Mouse (Mus musculus): ENCODE measurements around the gene Zfp704.

The Zfp704 gene

DNA sequence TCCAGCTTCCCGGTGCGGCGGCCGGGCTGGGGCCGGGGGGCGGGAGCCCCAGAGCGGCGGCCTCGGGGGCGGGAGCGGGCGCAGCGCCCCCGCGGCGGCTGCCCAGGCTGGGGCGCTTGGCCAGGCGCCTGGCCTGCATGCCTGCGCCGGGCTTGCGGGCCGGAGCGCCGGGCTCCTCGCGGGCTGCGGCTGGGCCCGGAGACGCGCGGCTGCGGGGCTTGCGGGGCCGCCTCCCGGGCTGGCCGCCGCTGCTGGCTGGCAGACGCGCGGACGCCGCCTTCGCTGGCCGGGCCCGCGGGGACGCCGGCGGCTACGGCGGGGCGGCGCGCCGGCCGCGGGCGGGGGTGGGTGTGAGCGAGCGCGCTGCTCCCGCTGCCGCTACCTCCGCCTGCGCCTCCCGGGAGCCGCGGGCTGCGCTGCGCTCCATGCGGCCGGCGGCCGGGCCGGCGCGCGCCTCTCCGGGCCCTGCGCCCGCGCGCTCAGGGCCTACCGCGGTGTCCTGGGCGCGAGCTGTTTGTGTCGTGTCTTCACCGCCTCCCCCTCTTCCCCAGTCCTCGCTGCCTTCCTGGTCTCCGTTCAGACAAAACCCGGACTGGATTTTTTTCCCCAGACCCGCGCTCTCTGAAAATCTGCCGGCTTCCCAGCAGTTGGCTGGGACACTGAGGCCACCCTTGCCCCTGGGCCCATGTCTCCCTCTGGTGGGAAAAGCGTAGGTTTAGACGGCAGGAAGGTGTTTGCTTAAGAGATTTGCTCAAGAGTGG is at the start of gene Zfp704:
Gene Zfp704, minus strand, starts transcription at position 505 of the 761 bp plus-strand sequence.
- peak; percentile 81 for DNase-seq

DNA sequence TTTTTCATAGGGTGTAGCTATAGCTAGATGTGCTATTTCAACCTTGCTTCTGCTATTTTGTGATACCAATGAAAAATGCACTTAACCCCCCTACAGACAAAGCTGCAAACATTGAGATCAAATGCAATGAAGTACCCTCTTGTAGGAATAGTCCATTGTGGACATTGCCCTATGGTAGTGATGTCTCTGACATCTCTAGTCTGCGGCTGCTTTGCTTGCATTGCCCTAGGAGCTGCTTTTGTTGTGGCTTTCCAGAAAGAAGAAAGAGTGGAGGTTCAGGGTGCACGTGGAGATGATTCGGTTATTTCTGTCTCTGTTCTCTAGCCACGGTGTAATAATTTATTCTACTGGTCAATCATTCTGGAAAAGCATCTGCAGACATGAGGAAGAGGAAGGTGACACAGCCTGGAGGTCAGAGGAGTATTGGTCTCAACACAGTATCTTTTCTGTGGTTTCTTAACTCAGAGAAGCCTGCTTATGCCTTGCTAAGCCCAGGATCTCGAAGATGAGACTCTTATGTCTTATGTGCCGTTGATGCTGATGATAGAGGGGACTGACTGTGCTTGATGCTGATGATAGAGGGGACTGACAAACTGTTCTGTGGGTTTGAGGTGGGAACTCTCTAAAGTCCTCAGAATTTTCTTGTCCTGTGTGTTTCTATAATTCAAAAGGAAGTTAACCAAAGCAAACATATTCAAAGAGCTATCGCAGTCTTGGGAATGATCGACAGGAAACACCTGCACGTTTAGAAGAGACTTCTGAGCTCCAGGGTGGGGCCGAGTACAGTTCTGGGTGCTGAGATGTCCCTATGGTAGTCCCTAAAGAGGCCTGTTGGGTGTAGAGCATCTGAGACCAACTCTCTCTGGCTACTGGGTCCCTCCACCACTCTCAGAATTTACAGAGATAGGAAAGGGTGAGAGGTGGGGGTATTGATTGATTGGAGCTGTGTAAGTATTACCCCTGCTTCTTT is 23.4 kb upstream of the Zfp704 start:
- no peak for DNase-seq

DNA sequence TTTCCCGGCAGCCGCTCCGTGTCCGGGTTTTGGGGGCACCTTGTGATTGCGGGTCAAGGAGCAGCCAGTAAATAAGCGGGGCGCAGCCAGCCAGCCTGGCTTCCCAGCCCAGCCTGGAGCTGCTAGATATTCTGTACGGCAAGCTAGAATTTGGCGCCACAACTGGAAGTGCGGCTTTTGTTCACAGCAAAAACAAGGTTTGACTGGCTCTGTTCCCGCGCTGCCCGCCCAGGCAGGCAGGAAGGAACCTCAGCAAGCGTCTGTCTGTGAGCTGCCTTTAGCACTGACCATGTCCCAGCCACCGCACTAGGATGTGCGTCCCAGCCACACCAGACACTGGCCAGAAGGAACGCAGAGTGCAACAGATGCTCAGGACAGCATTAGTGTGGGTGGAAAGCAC is 20.1 kb upstream of the Zfp704 start:
- peak; percentile 41 for DNase-seq

DNA sequence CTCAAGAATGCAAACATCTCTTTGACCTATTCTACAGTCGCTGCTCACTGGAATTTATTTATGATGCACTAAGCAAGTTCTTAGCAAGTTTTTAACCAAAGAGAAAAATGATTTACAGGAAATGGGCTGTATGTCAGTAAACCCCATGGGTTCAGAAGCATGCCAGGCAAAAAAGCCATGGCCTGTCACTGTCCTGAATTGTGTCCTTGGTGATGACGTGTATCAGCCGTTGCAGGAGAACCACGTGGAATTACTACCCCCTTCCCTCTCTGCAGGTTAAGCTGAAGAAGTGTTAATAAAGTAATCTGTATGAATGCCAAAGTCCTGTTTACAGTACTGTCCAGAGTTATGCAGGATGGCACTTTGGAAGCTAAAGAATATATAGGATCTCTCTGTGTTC is 18.2 kb upstream of the Zfp704 start:
- no peak for DNase-seq

DNA sequence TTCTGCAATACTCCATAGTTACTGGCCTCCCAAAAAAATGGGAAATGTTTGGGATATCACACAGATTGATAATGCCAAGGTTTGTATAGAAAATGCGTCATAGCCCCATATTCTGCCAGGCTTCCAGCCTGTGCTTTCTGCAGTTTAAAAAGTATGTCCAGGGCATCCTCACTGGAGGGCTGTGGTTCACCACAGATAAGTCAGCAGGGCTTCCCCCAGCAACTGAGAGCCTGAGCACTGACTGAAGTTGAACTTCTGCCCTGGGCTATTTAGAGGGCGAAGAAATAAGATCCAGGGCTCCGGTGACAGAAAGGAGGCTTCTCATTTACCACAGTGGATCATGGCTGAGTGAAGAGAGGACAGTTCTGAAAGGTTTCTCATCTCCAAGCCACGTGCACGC is 16.3 kb upstream of the Zfp704 start:
- DNase-seq: no peak

DNA sequence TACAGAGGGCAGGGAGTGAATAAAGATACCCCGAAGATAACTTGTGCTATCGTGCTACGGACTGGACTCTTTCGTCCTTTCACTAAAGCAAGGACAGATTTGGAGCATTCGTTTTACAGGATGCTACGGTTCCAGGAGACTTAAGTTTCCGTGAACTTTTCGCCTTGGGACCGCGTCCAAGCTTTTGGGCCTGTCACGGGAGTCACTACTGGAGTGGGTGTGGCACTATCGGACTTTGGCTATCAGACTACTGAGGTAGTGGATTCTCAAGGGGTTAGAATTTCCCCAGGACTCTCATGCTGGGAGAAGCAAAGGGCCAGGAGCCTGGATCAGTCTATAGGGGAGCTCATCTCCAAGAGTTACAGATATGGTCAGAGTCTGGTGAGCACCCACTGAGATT is 10.7 kb upstream of the Zfp704 start:
- DNase-seq: no peak

DNA sequence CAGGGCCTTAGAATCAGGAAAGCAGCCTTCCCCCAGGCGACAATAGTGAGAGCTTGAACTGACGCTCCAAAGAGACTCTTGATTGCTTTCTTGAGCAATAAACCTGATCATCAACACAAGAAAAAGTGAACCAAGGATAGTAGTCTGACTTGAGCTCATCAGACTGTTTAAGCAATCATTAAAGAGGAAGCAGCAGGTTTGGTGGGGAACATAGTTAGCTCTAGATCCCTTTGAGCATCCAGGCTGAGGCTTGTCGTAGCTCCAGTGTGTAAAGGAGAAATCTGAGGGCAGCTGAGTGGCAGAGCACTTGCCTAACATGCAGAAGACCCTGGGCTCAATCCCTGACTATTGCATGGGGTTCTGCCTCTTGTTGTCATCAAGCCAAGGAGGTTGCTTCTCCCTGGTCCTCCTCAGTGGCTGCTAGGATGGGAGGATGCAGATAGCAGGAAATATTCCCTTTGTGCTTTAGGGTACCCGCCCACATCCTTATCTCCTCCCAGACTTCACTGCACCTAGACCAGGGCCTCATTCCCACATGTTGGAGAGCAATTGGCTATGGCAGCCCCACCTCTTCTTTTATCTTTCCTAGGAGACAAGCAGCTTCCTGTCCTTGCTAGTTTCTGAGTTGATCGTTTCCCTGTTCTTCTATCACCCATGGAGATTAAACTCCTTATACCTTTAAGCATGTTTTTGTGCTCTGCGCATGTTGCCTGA is 9.8 kb upstream of the Zfp704 start:
- no peak for DNase-seq

DNA sequence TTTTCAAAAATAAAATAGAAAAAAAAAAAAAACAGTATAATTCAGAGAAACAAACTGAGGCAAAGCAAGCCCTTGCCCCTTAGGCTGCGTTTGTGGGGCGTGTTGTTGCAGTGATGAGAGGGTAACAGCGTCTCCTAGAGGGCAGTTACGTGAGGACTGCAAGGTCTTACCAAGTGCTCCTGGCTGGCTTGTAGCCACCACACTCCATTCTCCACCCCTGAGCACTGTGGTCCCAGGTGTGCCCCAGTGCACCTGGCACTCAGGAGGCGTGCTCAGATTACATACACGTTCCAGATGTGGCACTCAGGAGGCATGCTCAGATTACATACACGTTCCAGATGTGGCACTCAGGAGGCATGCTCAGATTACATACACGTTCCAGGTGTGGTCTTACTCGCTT is 7.2 kb upstream of the Zfp704 start:
- DNase-seq: no peak

DNA sequence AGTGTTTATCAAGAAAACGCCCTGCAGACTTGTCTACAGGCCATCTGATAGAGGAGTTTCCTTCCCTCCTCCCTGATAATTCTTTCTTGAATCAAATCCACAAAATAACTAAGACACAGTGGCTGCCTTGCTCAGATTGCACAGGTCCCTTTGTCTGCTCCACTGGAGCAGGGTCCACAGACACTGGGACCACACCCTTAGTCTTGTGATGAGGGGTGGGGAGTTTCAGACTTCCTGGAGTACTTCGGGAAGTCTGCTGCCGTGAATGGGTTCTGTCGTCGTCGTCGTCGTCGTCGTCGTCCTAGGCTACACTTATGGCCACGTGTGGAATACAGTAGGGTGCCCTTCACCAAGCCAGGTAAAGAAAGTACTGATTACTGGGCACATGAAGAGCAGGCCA is 4.8 kb upstream of the Zfp704 start:
- DNase-seq: no peak

DNA sequence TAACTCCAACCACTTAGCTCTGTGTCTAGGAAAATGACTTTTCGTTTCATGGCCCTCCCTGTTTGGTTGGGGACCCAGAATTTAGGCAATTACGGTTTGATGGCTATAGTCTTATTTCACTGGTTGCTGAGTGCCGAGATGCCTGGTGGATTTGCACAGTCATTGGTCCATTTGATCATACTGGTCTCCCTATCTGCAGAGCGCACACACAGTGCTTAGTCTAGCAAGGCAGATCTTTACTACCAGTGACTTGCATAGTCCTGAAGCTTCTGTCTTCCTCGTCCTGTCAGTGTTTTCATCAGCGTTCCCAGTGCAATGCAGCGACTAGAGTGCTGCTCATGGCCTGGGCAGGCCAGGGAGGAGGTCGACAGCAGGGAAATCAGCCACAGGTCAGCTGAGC is 4.1 kb upstream of the Zfp704 start:
- DNase-seq: no peak

DNA sequence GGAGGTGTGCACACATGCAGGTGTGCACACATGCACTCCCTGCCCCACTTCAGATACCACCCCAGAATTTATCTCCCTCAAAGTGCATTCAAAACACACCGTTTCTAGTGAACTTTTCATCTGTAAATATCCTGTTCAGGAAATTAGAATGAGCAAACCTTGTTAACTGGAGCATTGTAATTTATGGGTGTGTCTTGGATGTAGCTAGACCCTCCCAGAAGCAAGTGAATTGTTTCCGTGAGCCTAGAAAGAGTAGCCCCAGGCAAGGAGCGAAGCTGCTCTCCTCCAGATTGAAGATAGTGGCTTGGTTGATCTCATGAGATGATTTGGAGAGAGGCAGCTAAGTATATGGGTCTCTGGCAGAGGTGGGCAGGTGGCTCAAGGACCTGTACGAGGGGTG is 1.3 kb upstream of the Zfp704 start:
- no peak for DNase-seq

DNA sequence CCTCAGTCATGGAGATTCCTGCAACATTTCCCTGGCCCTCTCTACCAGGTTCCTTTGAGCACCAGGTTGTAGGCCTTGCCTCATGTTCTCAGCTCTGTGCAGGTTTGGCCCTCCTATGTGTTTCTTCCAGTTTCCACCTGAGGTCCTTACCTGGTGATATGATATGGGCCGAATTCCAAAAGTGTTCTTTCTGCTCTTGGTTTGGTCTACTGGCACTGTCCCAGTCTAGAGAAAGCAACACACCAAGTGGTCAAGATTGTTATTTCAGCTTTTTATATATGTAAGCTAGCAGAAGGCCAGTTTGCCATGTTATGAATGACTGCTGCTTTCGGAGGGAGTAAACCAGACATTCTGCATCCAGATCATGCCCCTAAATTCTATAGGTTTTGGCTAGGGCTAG is 541 bp upstream of the Zfp704 start:
- no peak for DNase-seq

DNA sequence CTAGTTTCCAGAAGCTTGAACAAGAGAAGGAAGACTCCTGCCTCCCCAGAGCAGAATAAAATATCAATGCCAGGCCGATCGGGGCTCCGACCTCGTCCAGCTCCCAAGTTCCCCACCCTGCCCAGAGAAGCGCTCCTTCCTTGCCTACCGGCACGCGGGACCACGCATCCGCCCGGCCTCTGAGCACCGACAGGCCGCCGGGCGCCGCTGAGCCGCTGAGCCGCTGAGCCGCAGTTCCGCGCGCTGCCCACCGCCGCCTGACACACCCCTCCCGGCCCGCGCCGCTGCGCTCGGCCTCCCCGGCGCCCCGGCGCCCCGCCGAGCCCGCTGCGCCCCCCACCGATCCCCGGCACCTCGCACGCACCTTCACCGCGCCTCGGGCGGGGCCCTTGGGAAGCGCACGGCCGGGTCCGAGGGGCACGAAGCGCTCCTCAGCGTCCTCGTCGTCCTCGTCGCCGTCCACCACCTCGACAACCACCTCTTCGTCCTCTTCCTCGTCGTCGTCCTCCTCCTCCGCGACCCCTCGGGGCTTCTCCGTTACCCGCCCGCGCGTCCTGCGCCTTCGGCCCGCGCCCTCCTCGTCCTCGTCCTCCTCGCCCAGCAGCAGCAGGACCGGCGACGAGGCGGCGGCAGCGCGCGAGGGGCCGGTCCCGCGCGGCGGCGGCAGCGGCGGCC is 842 bp downstream of the Zfp704 start:
- DNase-seq: peak; percentile 36

DNA sequence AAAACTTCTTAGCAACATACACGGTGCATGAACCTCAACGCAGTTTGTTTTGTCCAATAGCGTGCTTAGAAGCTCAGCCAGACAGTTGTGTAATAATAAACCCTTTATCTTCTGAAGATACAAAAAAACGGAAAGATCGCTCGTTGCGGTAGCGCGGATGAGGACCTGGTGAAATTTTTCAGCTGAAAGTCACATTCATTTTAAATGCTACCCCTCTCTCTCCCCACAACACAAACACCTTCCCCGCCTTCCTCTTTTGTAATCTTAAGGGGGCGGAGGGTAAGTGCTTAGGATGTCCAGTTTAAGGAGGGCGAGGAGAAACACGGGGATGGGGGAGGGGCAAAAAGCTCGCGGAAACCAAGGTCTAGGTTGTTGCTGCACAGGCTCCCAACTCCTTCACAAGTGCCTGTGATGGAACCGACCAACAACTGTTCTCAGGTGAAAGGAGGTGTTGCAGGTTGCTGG is 1.4 kb downstream of the Zfp704 start:
- DNase-seq: peak; percentile 43

DNA sequence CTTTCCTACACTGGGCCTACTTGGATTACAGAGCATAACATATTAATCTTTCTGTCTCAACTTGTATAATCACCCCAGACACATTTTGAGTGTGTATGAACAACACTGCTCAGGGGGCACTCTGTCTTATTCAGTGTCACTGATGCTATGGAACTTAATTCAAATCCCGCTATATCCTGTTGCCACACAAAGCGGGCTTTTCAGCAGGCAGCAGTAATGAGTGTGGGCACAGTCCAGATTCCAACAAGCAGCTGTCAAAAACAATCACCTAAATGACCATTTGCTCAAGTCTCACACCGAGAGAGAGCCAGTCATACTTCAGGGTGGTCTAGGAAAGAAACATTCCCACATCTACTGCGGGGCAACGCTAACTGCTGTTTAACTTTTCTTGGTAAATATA is 2.2 kb downstream of the Zfp704 start:
- no peak for DNase-seq

DNA sequence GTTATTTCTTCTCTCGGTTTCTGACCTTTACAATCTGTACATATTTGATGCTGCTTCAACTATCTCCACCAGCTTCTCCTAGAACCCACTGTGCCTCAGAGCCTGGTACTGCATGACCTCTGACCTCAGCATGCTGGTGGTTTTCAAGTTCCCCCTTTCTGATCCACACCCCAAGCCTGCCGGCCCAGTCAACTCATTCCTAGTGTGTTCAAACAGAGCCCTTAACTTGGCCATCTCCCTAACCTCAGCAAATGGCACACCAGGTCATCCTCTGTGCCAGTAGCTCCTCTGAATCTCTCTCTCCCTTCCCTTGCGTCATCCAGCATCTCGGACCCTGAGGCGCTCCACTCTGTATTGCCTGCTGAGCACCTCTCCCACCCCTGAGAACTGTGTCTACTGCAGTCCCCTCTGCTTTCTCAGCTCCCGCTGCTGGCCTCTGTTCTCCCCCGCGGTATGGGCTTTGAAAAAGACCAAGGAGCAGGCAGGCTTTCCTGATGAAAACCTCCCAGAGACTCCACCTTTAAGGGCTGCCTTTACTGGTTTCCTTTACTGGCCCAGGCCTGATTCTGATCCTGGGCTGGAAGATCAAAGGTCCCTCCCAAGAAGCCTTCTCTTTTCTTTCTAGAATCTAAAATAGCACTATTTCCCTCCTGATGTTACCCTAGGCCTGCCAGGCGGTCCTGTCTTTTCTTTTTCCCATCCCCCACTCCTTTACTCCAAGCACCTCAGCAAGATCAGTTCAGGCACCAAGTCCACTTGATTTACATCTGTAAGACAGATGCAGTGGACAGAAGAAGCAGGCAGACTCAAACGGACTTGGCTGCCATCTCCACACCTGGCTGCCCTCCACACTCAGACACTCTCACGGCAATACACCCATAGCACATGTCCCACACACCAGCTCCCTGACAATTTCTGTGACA is 3.8 kb downstream of the Zfp704 start:
- DNase-seq: no peak

DNA sequence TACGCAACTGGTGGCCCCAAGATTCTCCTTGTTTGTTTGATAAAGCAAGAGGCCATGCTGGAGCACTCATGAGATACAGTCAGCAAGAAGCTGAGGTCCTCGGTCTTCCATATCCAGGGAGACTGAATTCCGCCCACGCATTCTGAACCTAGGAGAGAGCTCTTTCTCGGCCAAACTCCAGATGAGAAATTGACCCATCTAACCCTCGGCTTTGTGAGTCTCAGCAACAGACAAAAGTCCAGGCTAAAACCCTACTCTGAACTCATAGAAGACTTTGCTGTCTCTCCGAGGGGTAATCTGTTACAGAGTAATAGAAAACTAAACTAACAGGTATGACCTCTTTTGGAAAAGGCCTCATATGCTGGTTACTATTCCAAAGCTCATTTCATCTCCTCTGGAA is 4.9 kb downstream of the Zfp704 start:
- no peak for DNase-seq

DNA sequence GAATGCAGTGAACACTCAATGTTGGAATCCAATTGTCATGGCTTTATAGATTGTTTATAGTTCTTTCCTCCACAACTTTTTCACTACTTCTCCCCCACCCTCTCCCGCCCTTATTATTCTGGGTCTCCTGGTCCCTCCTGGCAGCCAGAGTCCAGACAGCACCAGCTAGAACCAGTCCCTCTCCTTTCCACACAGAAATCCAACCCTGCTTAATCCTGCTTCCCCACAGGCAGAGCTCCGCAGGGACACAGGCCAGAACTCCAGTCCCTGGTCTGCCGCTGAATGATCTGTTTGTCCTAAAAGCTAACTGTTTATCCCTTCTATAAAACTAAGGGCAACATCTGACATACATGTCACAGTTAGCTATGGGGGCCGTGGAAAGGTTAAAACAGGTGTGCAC is 6.0 kb downstream of the Zfp704 start:
- no peak for DNase-seq

DNA sequence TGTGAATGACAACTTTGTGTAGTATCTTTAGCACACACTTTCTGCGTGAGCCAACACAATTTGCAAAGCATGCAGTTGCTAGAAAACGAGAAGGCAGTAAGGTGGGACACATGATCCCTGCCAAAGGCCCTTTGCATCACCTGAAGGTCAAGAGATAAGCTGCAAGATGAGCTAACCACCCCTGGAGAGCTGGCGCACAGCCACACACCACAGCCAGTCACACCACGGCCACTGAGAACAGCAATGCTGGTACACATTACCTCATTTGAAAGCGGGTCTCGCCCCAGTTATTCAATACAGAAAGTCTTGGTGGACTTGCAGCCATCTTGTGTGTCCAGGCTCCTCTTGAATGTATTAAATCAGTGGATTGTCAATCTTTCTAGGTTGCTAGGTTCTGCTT is 9.3 kb downstream of the Zfp704 start:
- no peak for DNase-seq

DNA sequence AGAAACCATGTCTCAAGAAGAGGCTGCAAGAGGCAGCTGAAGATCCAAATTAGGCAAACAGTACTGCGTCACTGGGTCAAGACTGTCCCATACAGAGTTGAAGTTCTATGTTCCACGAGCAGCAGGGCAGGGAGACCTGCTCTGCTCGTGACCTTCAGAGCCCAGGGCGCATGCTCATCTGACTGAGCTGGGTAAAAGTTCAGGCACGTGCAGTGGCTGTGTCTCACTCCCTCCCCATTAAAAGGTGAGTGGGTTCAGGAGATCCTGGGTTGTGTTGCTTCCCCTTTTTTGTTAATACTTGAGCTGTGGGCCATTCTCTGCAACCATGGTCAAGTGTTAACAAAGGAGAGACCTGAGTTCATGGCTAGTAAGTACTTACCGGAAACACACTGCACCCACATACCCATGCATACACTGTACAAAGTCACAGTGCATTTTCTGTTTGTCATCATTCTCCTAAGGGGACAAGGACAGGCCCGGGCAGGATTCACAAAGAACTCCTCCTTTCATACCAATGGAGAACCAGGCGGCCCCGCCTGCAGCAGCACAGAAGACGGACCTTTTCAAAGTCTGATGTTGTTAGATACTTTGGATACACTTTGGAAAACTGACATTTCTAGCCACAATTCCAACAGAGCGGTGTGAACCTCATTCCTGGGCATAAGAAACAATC is 10.0 kb downstream of the Zfp704 start:
- no peak for DNase-seq

DNA sequence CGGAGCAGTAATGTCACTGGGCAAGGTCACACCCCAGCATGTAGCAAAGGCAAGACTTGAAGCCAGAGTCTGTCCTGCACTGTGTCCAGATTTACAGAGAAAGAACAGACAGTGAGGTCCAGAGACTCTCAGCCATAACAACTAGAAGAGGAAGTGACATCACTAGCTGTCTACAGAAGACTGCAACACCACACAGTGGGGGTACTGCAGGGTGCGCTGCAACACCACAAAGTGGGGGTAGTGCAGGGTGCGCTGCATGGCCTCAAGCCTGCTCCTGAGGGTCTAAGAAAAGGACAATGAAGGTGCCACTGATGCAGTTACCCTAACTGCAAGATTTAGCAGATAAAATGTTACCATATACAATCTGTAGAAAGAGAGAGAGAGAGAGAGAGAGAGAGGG is 11.8 kb downstream of the Zfp704 start:
- no peak for DNase-seq
